Mouse (Mus musculus) large intestine, adult 2 months (tissue): ENCODE data around the gene Aak1. TPM values are rescaled to one million over a fixed set of nuclear protein-coding genes. Genes with fewer than 3 reads are reported as not detected.

Source experiments
- DNase-seq: peaks from one replicate; pipeline ENCODE4 v3.0.0-alpha.2; 2012; ENCODE audit warnings: low read depth, low spot score
- WGBS: fragments of 180-500 bp; shearing (Covaris S2); methylation state at CpG from one replicate; pipeline ENCODE4 v1.1.7; 2018; 5-methylcytosine and 5-hydroxymethylcytosine counted together
- polyA plus RNA-seq: library from polyadenylated mRNA; depleted of rRNA; stranded (reverse); fragments of >200 nt; gene quantifications from 2 replicates; pipeline ENCODE4 v1.2.3, GENCODE M21; 2012; rRNA removed

The Aak1 gene
- 4.0 and 12.6 TPM in 2 replicates for polyA plus RNA-seq

- under 1% methylated on average over 58 of the region's 60 CpGs for WGBS
- peak; percentile 65 for DNase-seq
Measured at GRCm38 (mm10) chr6:86848915-86849644, at the start of gene Aak1. Aak1 (plus strand) TSS chr6:86849517.

GRCm38 (mm10) chr6:86800467-86800866, 48.9 kb upstream of the Aak1 start:
- 89% methylated on average over 3 of the region's 3 CpGs for WGBS
- no peak for DNase-seq

- DNase-seq = no peak
- 21% methylated on average over 11 of the region's 11 CpGs for WGBS
Measured at GRCm38 (mm10) chr6:86801431-86801830, 47.9 kb upstream of the Aak1 start.

- no peak for DNase-seq
- 65% methylated on average over 3 of the region's 3 CpGs for WGBS
Measured at GRCm38 (mm10) chr6:86804646-86805045, 44.7 kb upstream of the Aak1 start.

- no peak for DNase-seq
- WGBS = under 1% methylated on average over 5 of the region's 5 CpGs
Measured at GRCm38 (mm10) chr6:86806455-86807086, 42.7 kb upstream of the Aak1 start.

- WGBS = 24% methylated on average over 4 of the region's 4 CpGs
- no peak for DNase-seq
Measured at GRCm38 (mm10) chr6:86812919-86813318, 36.4 kb upstream of the Aak1 start.

GRCm38 (mm10) chr6:86813341-86813740, 36.0 kb upstream of the Aak1 start:
- no peak for DNase-seq
- 28% methylated on average over 3 of the region's 3 CpGs for WGBS

GRCm38 (mm10) chr6:86814926-86815325, 34.4 kb upstream of the Aak1 start:
- WGBS = 83% methylated on average over 3 of the region's 3 CpGs
- DNase-seq = no peak

- 48% methylated on average over 7 of the region's 7 CpGs for WGBS
- no peak for DNase-seq
Measured at GRCm38 (mm10) chr6:86815436-86815835, 33.9 kb upstream of the Aak1 start.

GRCm38 (mm10) chr6:86816586-86816985, 32.7 kb upstream of the Aak1 start:
- 19% methylated on average over 8 of the region's 8 CpGs for WGBS
- no peak for DNase-seq

GRCm38 (mm10) chr6:86818914-86819313, 30.4 kb upstream of the Aak1 start:
- WGBS = 73% methylated on average over 4 of the region's 4 CpGs
- DNase-seq = no peak

- 88% methylated on average over 5 of the region's 5 CpGs for WGBS
- DNase-seq = no peak
Measured at GRCm38 (mm10) chr6:86819926-86820325, 29.4 kb upstream of the Aak1 start.

GRCm38 (mm10) chr6:86820690-86821089, 28.6 kb upstream of the Aak1 start:
- no peak for DNase-seq
- 65% methylated on average over 7 of the region's 7 CpGs for WGBS

GRCm38 (mm10) chr6:86822285-86823050, 26.8 kb upstream of the Aak1 start:
- WGBS = 11% methylated on average over 19 of the region's 19 CpGs
- DNase-seq = no peak

- WGBS = 51% methylated on average over 9 of the region's 9 CpGs
- no peak for DNase-seq
Measured at GRCm38 (mm10) chr6:86823051-86823431, 26.3 kb upstream of the Aak1 start.

GRCm38 (mm10) chr6:86823824-86824223, 25.5 kb upstream of the Aak1 start:
- no peak for DNase-seq
- 49% methylated on average over 10 of the region's 10 CpGs for WGBS

GRCm38 (mm10) chr6:86824401-86824800, 24.9 kb upstream of the Aak1 start:
- no peak for DNase-seq
- 96% methylated on average over 7 of the region's 7 CpGs for WGBS

- 79% methylated on average over 2 of the region's 2 CpGs for WGBS
- DNase-seq = no peak
Measured at GRCm38 (mm10) chr6:86827432-86827831, 21.9 kb upstream of the Aak1 start.

- 56% methylated on average over 6 of the region's 6 CpGs for WGBS
Measured at GRCm38 (mm10) chr6:86829768-86830167, 19.5 kb upstream of the Aak1 start.

GRCm38 (mm10) chr6:86830738-86831500, 18.4 kb upstream of the Aak1 start:
- DNase-seq = no peak
- 63% methylated on average over 10 of the region's 10 CpGs for WGBS

More at GRCm38 (mm10) chr6:86829768-86830167, 19.5 kb upstream of the Aak1 start:
- no peak for DNase-seq
